Mouse (Mus musculus) heart, postnatal 25 days (tissue): Measurements from ENCODE around the gene Wdr83. TPM values are rescaled to one million over a fixed set of nuclear protein-coding genes. Genes with fewer than 3 reads are reported as not detected.

Experiments
- DNase-seq: peaks from one replicate; pipeline ENCODE4 v3.0.0; 2022; ENCODE audit warnings: low spot score
- intact Hi-C: fragments of 180-260 bp; cut with DNase I; formaldehyde crosslinking; loops from one replicate; pipeline ENCODE4 v1.15.1; 2025
- microRNA-seq: library from miRNA; unstranded; fragments of <30 nt; microRNA quantifications from one replicate; pipeline ENCODE4 v1.2.0, GENCODE M21; 2022
- total RNA-seq, 2 experiments: library from RNA; stranded (reverse); gene quantifications; 2 replicates each; pipeline ENCODE4 v1.2.3; 2021

Wdr83 gene
- total RNA-seq, 2 experiments from 2014 or later = 31.8 to 35.3 TPM

GRCm38 (mm10) chr8:85037366-85037680, 43.8 kb downstream of the Wdr83 start:
- intact Hi-C loops = no loop called here
- no peak for DNase-seq

- intact Hi-C loops = no loop called here
- DNase-seq = peak; percentile 85
These were observed 44.3 kb downstream of the Wdr83 start, which contains the start of gene Tnpo2 for GRCm38 (mm10) chr8:85036718-85037365. TSS of gene Tnpo2 (plus strand) at chr8:85036915.

GRCm38 (mm10) chr8:85036381-85036717, 44.8 kb downstream of the Wdr83 start:
- no peak for DNase-seq
- intact Hi-C loops = no loop called here

GRCm38 (mm10) chr8:85035728-85036310, 45.3 kb downstream of the Wdr83 start:
- intact Hi-C loops = no loop called here
- no peak for DNase-seq

GRCm38 (mm10) chr8:85035165-85035727, 45.9 kb downstream of the Wdr83 start:
- intact Hi-C loops = no loop called here
- DNase-seq = no peak

- intact Hi-C loops = no loop called here
- DNase-seq = no peak
These were observed 46.3 kb downstream of the Wdr83 start for GRCm38 (mm10) chr8:85034764-85035163.

GRCm38 (mm10) chr8:85033867-85034266, 47.2 kb downstream of the Wdr83 start:
- no peak for DNase-seq
- intact Hi-C loops = no loop called here

GRCm38 (mm10) chr8:85032622-85033311, 48.3 kb downstream of the Wdr83 start:
- no peak for DNase-seq
- intact Hi-C loops = no loop called here

- no peak for DNase-seq
- intact Hi-C loops = no loop called here
These were observed 51.8 kb downstream of the Wdr83 start for GRCm38 (mm10) chr8:85029271-85029670.

GRCm38 (mm10) chr8:85027922-85028321, 53.2 kb downstream of the Wdr83 start:
- intact Hi-C loops = no loop called here
- DNase-seq = no peak

- DNase-seq = no peak
- intact Hi-C loops = no loop called here
These were observed 53.6 kb downstream of the Wdr83 start for GRCm38 (mm10) chr8:85027516-85027855.

GRCm38 (mm10) chr8:85026670-85027515, 54.2 kb downstream of the Wdr83 start, which contains the start of gene Trir:
TSS of gene Trir (plus strand) at chr8:85026823.
- intact Hi-C loops = no loop called here
- peak; percentile 95 for DNase-seq

GRCm38 (mm10) chr8:85025098-85025932, 55.8 kb downstream of the Wdr83 start, which contains the start of gene Asna1:
TSS of gene Asna1 (minus strand) at chr8:85025281.
- intact Hi-C loops = no loop called here
- DNase-seq = peak; percentile 65

Small RNA genes lying within 50 kb of the gene (microRNA-seq; reads per million reads assigned to microRNA genes)
- gene Gm23388 = 0.83 reads per million
- gene Mir7070 = not detected

Other genes starting within 250 kb of the Wdr83 start
- 10 to 100 TPM; 28.9 to 30.0 TPM for gene Gadd45gip1, start 249.8 kb downstream of the Wdr83 start, total RNA-seq
- 10 to 100 TPM; 80.8 to 81.1 TPM for gene Rad23a, start 240.6 kb downstream of the Wdr83 start, total RNA-seq
- 100 to 1,000 TPM; 365 to 441 TPM for gene Calr, start 234.4 kb downstream of the Wdr83 start, total RNA-seq
- 10 to 100 TPM; 24.7 to 25.5 TPM for gene Farsa, start 224.3 kb downstream of the Wdr83 start, total RNA-seq
- 1 to 10 TPM; 2.3 to 3.0 TPM for gene Syce2, start 209.2 kb downstream of the Wdr83 start, total RNA-seq
- 10 to 100 TPM; 63.1 to 68.2 TPM for gene Gcdh, start 187.4 kb downstream of the Wdr83 start, total RNA-seq
- not detected for gene Klf1, start 179.4 kb downstream of the Wdr83 start, total RNA-seq
- 1 to 10 TPM; 7.7 to 7.9 TPM for gene Dnase2a, start 172.7 kb downstream of the Wdr83 start, total RNA-seq
- under 1 TPM; 0.08 to 0.14 TPM for gene Mast1, start 143.9 kb downstream of the Wdr83 start, total RNA-seq
- gene Rtbdn, start 134.3 kb downstream of the Wdr83 start, total RNA-seq = not detected
- gene Gm49661, start 111.9 kb downstream of the Wdr83 start, total RNA-seq = not detected
- 100 to 1,000 TPM; 650 to 659 TPM for gene Prdx2, start 111.7 kb downstream of the Wdr83 start, total RNA-seq
- 10 to 100 TPM; 45.2 to 48.2 TPM for gene Rnaseh2a, start 111.5 kb downstream of the Wdr83 start, total RNA-seq
- gene Junb, start 102.6 kb downstream of the Wdr83 start, total RNA-seq = 10 to 100 TPM; 13.8 to 17.2 TPM
- 1 to 10 TPM; 2.0 to 2.1 TPM for gene Hook2, start 90.7 kb downstream of the Wdr83 start, total RNA-seq
- not detected for gene Best2, start 66.8 kb downstream of the Wdr83 start, total RNA-seq
- 10 to 100 TPM; 65.0 to 67.4 TPM for gene Asna1, start 56.0 kb downstream of the Wdr83 start, total RNA-seq
- gene Trir, start 54.5 kb downstream of the Wdr83 start, total RNA-seq = 10 to 100 TPM; 82.7 to 88.7 TPM
- 10 to 100 TPM; 28.0 to 28.7 TPM for gene Tnpo2, start 44.4 kb downstream of the Wdr83 start, total RNA-seq
- 1 to 10 TPM; 3.5 to 4.6 TPM for gene Fbxw9, start 21.3 kb downstream of the Wdr83 start, total RNA-seq
- gene Gm5741, start 13.3 kb downstream of the Wdr83 start, total RNA-seq = not detected
- 10 to 100 TPM; 26.4 to 26.5 TPM for gene Dhps, start 9.5 kb downstream of the Wdr83 start, total RNA-seq
- gene Wdr83os, start 566 bp downstream of the Wdr83 start, total RNA-seq = 10 to 100 TPM; 39.4 to 43.1 TPM
- 10 to 100 TPM; 24.7 to 26.5 TPM for gene Man2b1, start 2.0 kb upstream of the Wdr83 start, total RNA-seq
- gene Zfp791, start 41.8 kb upstream of the Wdr83 start, total RNA-seq = 1 to 10 TPM; 2.1 to 2.6 TPM
- not detected for gene Cks1brt, start 70.6 kb upstream of the Wdr83 start, total RNA-seq
- gene Olfr371, start 144.7 kb upstream of the Wdr83 start, total RNA-seq = not detected
- 1 to 10 TPM; 7.0 to 7.9 TPM for gene Orc6, start 218.3 kb upstream of the Wdr83 start, total RNA-seq
- 10 to 100 TPM; 64.5 to 70.6 TPM for gene Vps35, start 218.5 kb upstream of the Wdr83 start, total RNA-seq